Mouse (Mus musculus) testis, adult 2 months (tissue): Measurements from ENCODE around the gene Adamts12.

ENCODE experiments used
- CTCF ChIP-seq: fragments of 200-500 bp; IDR thresholded peaks from 2 replicates; pipeline ENCODE4 v1.5.1; 2012; ENCODE audit warnings: low read depth, mild to moderate bottlenecking, inconsistent platforms, low read length, moderate library complexity; ENCODE audit not compliant: control insufficient read depth, insufficient read depth, insufficient replicate concordance
- POLR2A ChIP-seq: fragments of 200-500 bp; IDR thresholded peaks from 2 replicates; pipeline ENCODE4 v1.6.1; 2012; ENCODE audit warnings: low read depth, mild to moderate bottlenecking, inconsistent platforms, low read length, moderate library complexity; ENCODE audit not compliant: control insufficient read depth

GRCm38 (mm10) chr15:11361824-11362223 is 297.2 kb downstream of the Adamts12 start:
- TF ChIP-seq CTCF, result no peak
- TF ChIP-seq POLR2A, result no peak
